9 mouse cellular contexts compared by ENCODE assay signal in the genomic region with DNA sequence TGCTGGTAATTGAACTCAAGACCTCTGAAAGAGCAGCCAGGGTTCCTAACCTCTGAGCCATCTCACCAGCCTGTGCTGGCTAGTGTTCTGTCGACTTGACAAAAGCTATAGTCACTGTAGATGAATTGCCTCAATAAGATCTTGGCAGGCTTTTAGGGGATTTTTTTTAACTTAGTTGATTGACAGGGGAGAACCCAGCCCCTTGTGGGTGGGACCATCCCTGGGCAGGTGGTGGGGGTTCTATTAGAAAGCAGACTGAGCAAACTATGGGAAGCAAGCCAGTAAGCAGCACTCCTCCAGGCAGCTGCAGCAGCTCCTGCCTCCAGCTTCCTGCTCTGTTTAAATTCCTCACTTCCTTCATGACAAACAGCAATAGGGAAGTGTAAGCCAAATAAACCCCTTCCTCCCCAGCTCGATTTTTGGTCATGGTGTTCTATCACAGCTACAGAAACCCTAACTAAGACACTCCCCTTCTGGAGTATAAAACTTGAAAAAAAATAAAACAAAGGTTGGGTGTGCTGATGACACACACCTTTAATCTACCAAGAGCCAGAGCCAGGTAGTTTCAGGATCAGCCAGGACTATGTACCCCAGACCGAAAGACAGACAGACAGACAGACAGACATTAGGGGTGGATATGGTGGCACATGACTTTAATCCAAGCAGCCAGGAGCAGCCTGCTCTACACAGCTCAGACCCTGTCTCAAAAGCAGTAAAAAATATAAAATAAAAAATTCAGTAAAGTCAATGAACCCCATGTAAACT. TPM values are rescaled to one million over a fixed set of nuclear protein-coding genes. Genes with fewer than 3 reads are reported as not detected.
A peak's percentile ranks its signal among the peaks of the same experiment; 100 is the strongest.
DNase-seq lines count a peak whose midpoint lies in the region; ATAC-seq and TF ChIP-seq lines count a peak whose summit lies in the region.
"Had no signal": no experiment of that assay in that cellular context is flagged by ENCODE, and none has a peak within 500 bp of the region (broad histone marks: within the 10 kb centered on the region; RNA-seq: fewer than 3 reads in every experiment).

No protein-coding gene starts in this region.

- ATAC-seq in hindbrain, embryonic 14.5 days (ENCODE audit: low FRiP score), result peak; percentile 57; the same call in 1 of the 2 replicates

- 77% methylated on average over 3 of the region's 3 CpGs for WGBS in hindbrain, embryonic 14.5 days
- WGBS in lung, adult 2 months, result 37% methylated on average over 3 of the region's 3 CpGs

- H3K4me2 ChIP-seq in hindbrain, embryonic 14.5 days (replicated peaks), result no peak overlapping the region
- H3K4me2 ChIP-seq: embryonic facial prominence, embryonic 13.5 days had no signal

- no peaks in the 10 kb centered on the region for H3K4me1 ChIP-seq in hindbrain, embryonic 14.5 days (replicated peaks; ENCODE audit: control insufficient read depth, insufficient read depth, low read length)
- peaks cover 3% of the 10 kb centered on the region for H3K4me1 ChIP-seq in lung, adult 2 months (ENCODE audit: control insufficient read depth, insufficient read depth, low read length)
- H3K4me1 ChIP-seq: embryonic facial prominence, embryonic 13.5 days had no signal

- 0 out of 2 replicates have a peak, but pooled peaks cover 4% of the 10 kb centered on the region for H3K9me3 ChIP-seq in hindbrain, embryonic 14.5 days (ENCODE audit: control insufficient read depth, low read length)
- H3K9me3 ChIP-seq: embryonic facial prominence, embryonic 13.5 days had no signal

- no peak overlapping the region for H3K9ac ChIP-seq in hindbrain, embryonic 14.5 days
- H3K9ac ChIP-seq: embryonic facial prominence, embryonic 13.5 days had no signal

- DNase-seq in cerebellum, postnatal 10 days, result peak; percentile 31 to 39
- no peak for DNase-seq in cerebellum, adult 8-10 months
- DNase-seq in right cerebral cortex, adult 18-20 months, result peak; percentile 18
- DNase-seq in right cerebral cortex, postnatal 36 days (ENCODE audit: low spot score in 2 of 2), result no peak
- DNase-seq in hindbrain, embryonic 14.5 days (ENCODE audit: low spot score), result peak; percentile 30
- DNase-seq in lung, adult 2 months, result peak; percentile 32
- DNase-seq in telencephalon, adult 2 months (ENCODE audit: low read depth, low spot score), result peak; percentile 27
- no peak for DNase-seq in cerebellum, adult 18-20 months

- no peak overlapping the region for H3K27ac ChIP-seq in hindbrain, embryonic 14.5 days
- H3K27ac ChIP-seq: embryonic facial prominence, embryonic 13.5 days had no signal

- no peak for TF ChIP-seq CTCF in lung, adult 2 months (IDR thresholded peaks at IDR 0.05; ENCODE audit: insufficient read depth, low read length)

- H3K4me3 ChIP-seq in hindbrain, embryonic 14.5 days (replicated peaks; ENCODE audit: low read length), result no peak overlapping the region
- no peak overlapping the region for H3K4me3 ChIP-seq in lung, adult 2 months (replicated peaks; ENCODE audit: extremely low read depth, low read depth, low read length)
- H3K4me3 ChIP-seq: embryonic facial prominence, embryonic 13.5 days had no signal

- H3K36me3 ChIP-seq in hindbrain, embryonic 14.5 days (replicated peaks; ENCODE audit: control insufficient read depth, insufficient read depth), result peaks cover 15% of the 10 kb centered on the region

- TF ChIP-seq POLR2A in lung, adult 2 months (IDR thresholded peaks at IDR 0.05; ENCODE audit: borderline replicate concordance, extremely low read depth, low read depth, low read length), result no peak

- no peaks in the 10 kb centered on the region for H3K27me3 ChIP-seq in hindbrain, embryonic 14.5 days (ENCODE audit: control insufficient read depth, insufficient read depth, low read length)
- H3K27me3 ChIP-seq: embryonic facial prominence, embryonic 13.5 days had no signal

RNA-seq across cellular contexts. Expression of a gene that starts 13.6 kb away (rescaled TPM):
- 29.0 and 35.0 TPM in 2 replicates for polyA plus RNA-seq in hindbrain, embryonic 14.5 days (2014; fragmentation: Nextera tagmentation; extraction: Ambion mirVana)
- polyA plus RNA-seq in lung, adult 2 months (2012; rRNA removed), result 46.1 and 52.7 TPM in 2 replicates

Comparison
In these comparisons a context has a peak if more than half of its experiments do, and no peak if none do; other contexts are left out.
1. DNase-seq: peak in cerebellum, postnatal 10 days (2 of 2), right cerebral cortex, adult 18-20 months (single experiment), hindbrain, embryonic 14.5 days (single experiment), lung, adult 2 months (single experiment) and telencephalon, adult 2 months (single experiment); none in cerebellum, adult 8-10 months (single experiment), right cerebral cortex, postnatal 36 days (0 of 2) and cerebellum, adult 18-20 months (0 of 2).